Mouse (Mus musculus) ES-Bruce4 (cell line): Measurements from ENCODE around the gene Abca7.

ENCODE experiments used
- CTCF ChIP-seq: IDR thresholded peaks from one replicate; pipeline ENCODE4 v1.8.1; 2011; ENCODE audit warnings: low read depth, low read length
- EP300 ChIP-seq: IDR thresholded peaks from 2 replicates; pipeline ENCODE4 v1.6.1; 2011; ENCODE audit warnings: low read depth, low read length; ENCODE audit not compliant: insufficient read depth
- POLR2A ChIP-seq: IDR thresholded peaks from one replicate; pipeline ENCODE4 v1.8.1; 2011; ENCODE audit warnings: low read length; ENCODE audit not compliant: insufficient read depth

- no peak for TF ChIP-seq CTCF
- TF ChIP-seq EP300, result no peak
- no peak for TF ChIP-seq POLR2A
Measured at GRCm38 (mm10) chr10:80017771-80018170, 21.5 kb downstream of the Abca7 start.
